Comparison of ENCODE assay signal across 8 mouse cellular contexts in genomic region chr2:28539206-28539605, GRCm38 (mm10). TPM values are rescaled to one million over a fixed set of nuclear protein-coding genes. Genes with fewer than 3 reads are reported as not detected.
DNase-seq lines count a peak whose midpoint lies in the region; ATAC-seq and TF ChIP-seq lines count a peak whose summit lies in the region.

No protein-coding gene starts in this region.

- H3K4me2 ChIP-seq in forebrain, postnatal 0 days (ENCODE audit: low read depth): no peak overlapping the region
- peak overlapping the region; percentile 13; the same call in 1 of the 2 replicates for H3K4me2 ChIP-seq in midbrain, embryonic 12.5 days (replicated peaks)

- H3K4me3 ChIP-seq in forebrain, postnatal 0 days (ENCODE audit: low read depth, low read length): no peak overlapping the region
- H3K4me3 ChIP-seq in midbrain, embryonic 12.5 days: no peak overlapping the region

- peaks cover 50% of the 10 kb centered on the region for H3K4me1 ChIP-seq in forebrain, postnatal 0 days (ENCODE audit: insufficient read depth)
- H3K4me1 ChIP-seq in midbrain, embryonic 12.5 days: peaks cover 64% of the 10 kb centered on the region

- peak; percentile 52 for ATAC-seq in forebrain, postnatal 0 days
- ATAC-seq in midbrain, embryonic 12.5 days (ENCODE audit: low FRiP score, low read depth): peak; percentile 83

- no peaks in the 10 kb centered on the region for H3K27me3 ChIP-seq in forebrain, postnatal 0 days (ENCODE audit: insufficient read depth, low read length)
- no peaks in the 10 kb centered on the region for H3K27me3 ChIP-seq in midbrain, embryonic 12.5 days

- peaks cover 36% of the 10 kb centered on the region for H3K36me3 ChIP-seq in forebrain, postnatal 0 days (ENCODE audit: insufficient read depth)
- peaks cover 29% of the 10 kb centered on the region for H3K36me3 ChIP-seq in midbrain, embryonic 12.5 days

- DNase-seq in adrenal gland, postnatal 25 days: peak; percentile 52
- no peak for DNase-seq in adrenal gland, postnatal 4 days (ENCODE audit: low spot score in 2 of 2)
- peak; percentile 77 for DNase-seq in cerebellum, adult 11-12 months
- peak; percentile 57 for DNase-seq in forebrain, postnatal 0 days
- DNase-seq in heart, postnatal 25 days (ENCODE audit: low spot score): peak; percentile 50
- peak; percentile 74 to 76 for DNase-seq in layer of hippocampus, postnatal 36 days
- peak; percentile 61 to 74 for DNase-seq in spleen, postnatal 4 days (ENCODE audit: low spot score in 2 of 2)

- peak overlapping the region; percentile 74 for H3K27ac ChIP-seq in forebrain, postnatal 0 days (ENCODE audit: low read depth, low read length)
- H3K27ac ChIP-seq in midbrain, embryonic 12.5 days (replicated peaks): peak overlapping the region; percentile 82

- intact Hi-C loops in heart, postnatal 25 days (cut with DNase I): no loop called here

- no peak overlapping the region for H3K9ac ChIP-seq in forebrain, postnatal 0 days
- peak overlapping the region; percentile 20; the same call in 1 of the 2 replicates for H3K9ac ChIP-seq in midbrain, embryonic 12.5 days (replicated peaks)

- 35% methylated on average over 7 of the region's 7 CpGs for WGBS in forebrain, postnatal 0 days
- WGBS in midbrain, embryonic 12.5 days: 33% methylated on average over 7 of the region's 7 CpGs

- TF ChIP-seq CTCF in forebrain, postnatal 0 days (IDR thresholded peaks at IDR 0.05; ENCODE audit: low read depth): no peak

- no peaks in the 10 kb centered on the region for H3K9me3 ChIP-seq in forebrain, postnatal 0 days (ENCODE audit: low read length)
- no peaks in the 10 kb centered on the region for H3K9me3 ChIP-seq in midbrain, embryonic 12.5 days

RNA-seq across cellular contexts. Expression of gene Cel, which starts 24.0 kb away (rescaled TPM):
- 0.24 TPM in 1 of 2 replicates, not detected in the other for total RNA-seq in adrenal gland, postnatal 25 days (2021)
- 1,000 to 10,000 TPM in 1 of 2 experiments, under 1 TPM in 1; 0.42 to 1,494 TPM for total RNA-seq in adrenal gland, postnatal 4 days (2021)
- total RNA-seq in forebrain, postnatal 0 days (2014; rRNA removed): not detected in 2 replicates
- not detected in 2 replicates for polyA plus RNA-seq in forebrain, postnatal 0 days (2015; fragmentation: Nextera tagmentation; extraction: Ambion mirVana)
- total RNA-seq in heart, postnatal 25 days (2021): not detected
- total RNA-seq in layer of hippocampus, postnatal 36 days (2021): not detected
- not detected in 2 replicates for polyA plus RNA-seq in midbrain, embryonic 12.5 days (2016; fragmentation: Nextera tagmentation; extraction: Ambion mirVana)

RNA-seq across cellular contexts. Expression of gene Ralgds, which starts 26.3 kb away (rescaled TPM):
- 32.6 and 40.3 TPM in 2 replicates for total RNA-seq in adrenal gland, postnatal 25 days (2021)
- total RNA-seq in adrenal gland, postnatal 4 days (2021): 10 to 100 TPM; 65.0 to 67.0 TPM
- total RNA-seq in forebrain, postnatal 0 days (2014; rRNA removed): 176 and 197 TPM in 2 replicates
- polyA plus RNA-seq in forebrain, postnatal 0 days (2015; fragmentation: Nextera tagmentation; extraction: Ambion mirVana): 65.3 and 76.8 TPM in 2 replicates
- total RNA-seq in heart, postnatal 25 days (2021): 10 to 100 TPM; 11.9 to 13.8 TPM
- 100 to 1,000 TPM; 123 to 128 TPM for total RNA-seq in layer of hippocampus, postnatal 36 days (2021)
- polyA plus RNA-seq in midbrain, embryonic 12.5 days (2016; fragmentation: Nextera tagmentation; extraction: Ambion mirVana): 87.6 and 93.5 TPM in 2 replicates

RNA-seq across cellular contexts. Expression of gene Gm10134, which starts 33.3 kb away (rescaled TPM):
- total RNA-seq in adrenal gland, postnatal 25 days (2021): 3.4 TPM in 1 of 2 replicates, not detected in the other
- total RNA-seq in adrenal gland, postnatal 4 days (2021): 1 to 10 TPM; 3.4 to 5.2 TPM
- not detected in 2 replicates for total RNA-seq in forebrain, postnatal 0 days (2014; rRNA removed)
- polyA plus RNA-seq in forebrain, postnatal 0 days (2015; fragmentation: Nextera tagmentation; extraction: Ambion mirVana): 1.8 and 2.3 TPM in 2 replicates
- total RNA-seq in heart, postnatal 25 days (2021): 1 to 10 TPM in 1 of 2 experiments, not detected in 1; 1.4 TPM
- 1 to 10 TPM in 1 of 2 experiments, not detected in 1; 1.9 TPM for total RNA-seq in layer of hippocampus, postnatal 36 days (2021)
- polyA plus RNA-seq in midbrain, embryonic 12.5 days (2016; fragmentation: Nextera tagmentation; extraction: Ambion mirVana): 1.5 TPM in 1 of 2 replicates, not detected in the other

RNA-seq across cellular contexts. Expression of gene Gbgt1, which starts 42.5 kb away (rescaled TPM):
- total RNA-seq in adrenal gland, postnatal 25 days (2021): 2.1 and 3.2 TPM in 2 replicates
- total RNA-seq in adrenal gland, postnatal 4 days (2021): 1 to 10 TPM; 8.2 to 8.3 TPM
- total RNA-seq in forebrain, postnatal 0 days (2014; rRNA removed): 1.5 and 4.9 TPM in 2 replicates
- 0.47 and 0.54 TPM in 2 replicates for polyA plus RNA-seq in forebrain, postnatal 0 days (2015; fragmentation: Nextera tagmentation; extraction: Ambion mirVana)
- total RNA-seq in heart, postnatal 25 days (2021): 1 to 10 TPM; 1.7 to 3.1 TPM
- 1 to 10 TPM; 1.2 to 1.8 TPM for total RNA-seq in layer of hippocampus, postnatal 36 days (2021)
- 1.0 and 1.2 TPM in 2 replicates for polyA plus RNA-seq in midbrain, embryonic 12.5 days (2016; fragmentation: Nextera tagmentation; extraction: Ambion mirVana)

RNA-seq across cellular contexts. Expression of gene Gtf3c5, which starts 44.3 kb away (rescaled TPM):
- 22.3 and 24.4 TPM in 2 replicates for total RNA-seq in adrenal gland, postnatal 25 days (2021)
- 10 to 100 TPM; 27.0 to 28.3 TPM for total RNA-seq in adrenal gland, postnatal 4 days (2021)
- 26.9 and 33.3 TPM in 2 replicates for total RNA-seq in forebrain, postnatal 0 days (2014; rRNA removed)
- polyA plus RNA-seq in forebrain, postnatal 0 days (2015; fragmentation: Nextera tagmentation; extraction: Ambion mirVana): 20.0 and 32.7 TPM in 2 replicates
- 10 to 100 TPM; 11.5 to 11.6 TPM for total RNA-seq in heart, postnatal 25 days (2021)
- 10 to 100 TPM; 17.4 to 18.9 TPM for total RNA-seq in layer of hippocampus, postnatal 36 days (2021)
- polyA plus RNA-seq in midbrain, embryonic 12.5 days (2016; fragmentation: Nextera tagmentation; extraction: Ambion mirVana): 51.9 and 55.5 TPM in 2 replicates

Comparison
In these comparisons a context has a peak if more than half of its experiments do, and no peak if none do; other contexts are left out.
1. DNase-seq: peak in adrenal gland, postnatal 25 days (single experiment), cerebellum, adult 11-12 months (single experiment), forebrain, postnatal 0 days (single experiment), heart, postnatal 25 days (single experiment), layer of hippocampus, postnatal 36 days (2 of 2) and spleen, postnatal 4 days (2 of 2); none in adrenal gland, postnatal 4 days (0 of 2).